Mouse (Mus musculus) heart, postnatal 4 days (tissue): ENCODE data around the gene Mex3b. TPM values are rescaled to one million over a fixed set of nuclear protein-coding genes. Genes with fewer than 3 reads are reported as not detected.

Experiments used
- total RNA-seq, 2 experiments: library from RNA; stranded (reverse); gene quantifications; 2 replicates each; pipeline ENCODE4 v1.2.3; 2021

Gene Mex3b
- total RNA-seq, 2 experiments from 2014 or later: 13.4 to 14.3 TPM

Other genes starting within 250 kb of the Mex3b start
- 1 to 10 TPM; 2.8 to 3.0 TPM for gene Saxo2, start 218.8 kb upstream of the Mex3b start, total RNA-seq
- gene Efl1, start 218.7 kb upstream of the Mex3b start, total RNA-seq: 10 to 100 TPM; 13.6 to 15.0 TPM